Mouse (Mus musculus) kidney, embryonic 15.5 days (tissue): ENCODE data around the gene Lcorl. TPM values are rescaled to one million over a fixed set of nuclear protein-coding genes. Genes with fewer than 3 reads are reported as not detected.

Experiments
- ATAC-seq: fragments of 200-750 bp; cut with Nextera tagmentation; replicated peaks from 2 replicates; pipeline ENCODE4 v1.8.0; 2017; ENCODE audit warnings: moderate TSS enrichment; ENCODE audit not compliant: low FRiP score
- H3K27ac ChIP-seq: fragments of 300-500 bp; sonication (generic); 2 replicates; pipeline ENCODE4 v1.5.1; 2015; ENCODE audit warnings: mild to moderate bottlenecking, inconsistent platforms
- H3K27me3 ChIP-seq: fragments of 300-500 bp; sonication (generic); 2 replicates; pipeline ENCODE4 v1.6.1; 2015; ENCODE audit warnings: inconsistent platforms
- H3K36me3 ChIP-seq: fragments of 300-500 bp; sonication (generic); 2 replicates; pipeline ENCODE4 v1.6.1; 2015; ENCODE audit warnings: inconsistent platforms
- H3K4me1 ChIP-seq: fragments of 300-500 bp; sonication (generic); 2 replicates; pipeline ENCODE4 v1.6.1; 2015; ENCODE audit warnings: inconsistent platforms
- H3K4me2 ChIP-seq: fragments of 300-500 bp; sonication (generic); 2 replicates; pipeline ENCODE4 v1.6.1; 2015; ENCODE audit warnings: moderate library complexity, mild to moderate bottlenecking, inconsistent platforms
- H3K4me3 ChIP-seq: fragments of 300-500 bp; sonication (generic); replicated peaks from 2 replicates; pipeline ENCODE4 v1.5.1; 2015; ENCODE audit warnings: mild to moderate bottlenecking, inconsistent platforms
- H3K9ac ChIP-seq: fragments of 300-500 bp; sonication (generic); 2 replicates; pipeline ENCODE4 v1.6.1; 2015; ENCODE audit warnings: mild to moderate bottlenecking, inconsistent platforms
- H3K9me3 ChIP-seq: fragments of 300-500 bp; sonication (generic); replicated peaks from 2 replicates; pipeline ENCODE4 v1.6.1; 2016; ENCODE audit warnings: inconsistent platforms
- WGBS: fragments of 180-500 bp; shearing (Covaris S2); methylation state at CpG from one replicate; pipeline ENCODE4 v1.1.7; 2015; ENCODE audit warnings: mixed read lengths; 5-methylcytosine and 5-hydroxymethylcytosine counted together
- polyA plus RNA-seq: library from polyadenylated mRNA; unstranded; fragments of >200 nt; fragmentation: Nextera tagmentation; extraction: Ambion mirVana; gene quantifications from 2 replicates; pipeline ENCODE4 v1.2.1, GENCODE M21; 2015

Gene Lcorl
- polyA plus RNA-seq, 1 experiment from 2014 or later, result 26.5 TPM

DNA sequence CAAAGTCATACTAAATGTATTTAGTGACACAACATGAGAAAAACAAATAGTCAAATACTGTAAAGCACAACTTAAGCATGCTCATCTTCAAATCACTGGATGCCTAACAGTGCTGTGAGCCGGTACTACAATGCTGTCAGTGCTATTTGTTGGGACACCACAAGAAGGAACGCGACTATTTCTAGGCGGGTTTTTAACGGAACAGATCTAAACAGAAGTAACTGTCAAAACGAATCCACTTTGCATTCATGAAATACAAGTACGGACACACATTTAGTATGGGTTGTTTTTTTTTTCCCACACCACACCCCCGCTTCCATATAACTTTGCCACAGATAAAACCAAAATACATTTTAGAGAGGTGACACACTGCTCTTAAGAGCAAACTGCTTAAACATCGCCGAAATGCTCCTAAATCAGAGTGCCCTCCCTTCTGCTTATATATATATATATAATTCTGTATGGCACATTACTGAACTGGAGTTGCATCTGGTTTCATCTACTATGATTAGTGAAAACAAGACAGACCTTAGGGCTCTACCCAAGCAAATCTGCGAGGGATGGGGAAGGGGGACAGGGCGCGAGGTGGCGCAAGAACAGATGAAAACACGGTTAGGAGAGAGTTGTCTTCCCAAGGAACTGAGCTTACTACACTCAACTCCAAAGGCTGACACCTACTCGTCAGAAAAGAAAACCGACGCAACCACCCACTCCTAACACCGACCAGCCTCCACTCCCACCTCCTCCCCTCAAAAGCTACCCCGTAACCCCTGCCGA, 1.7 kb downstream of the Lcorl start:
- WGBS, result 18% methylated on average over 21 of the region's 21 CpGs
- Histone ChIP-seq H3K27ac (peak overlapping the region; percentile 99), H3K4me1 (peaks cover 5% of the 10 kb centered on the region; the same call in 1 of the 2 replicates), H3K27me3 (no peaks in the 10 kb centered on the region), H3K9me3 (no peaks in the 10 kb centered on the region), H3K4me2 (peak overlapping the region; percentile 83), H3K9ac (peak overlapping the region; percentile 97), H3K4me3 (peak overlapping the region; percentile 94), H3K36me3 (no peaks in the 10 kb centered on the region)
- peak; percentile 2 for ATAC-seq

DNA sequence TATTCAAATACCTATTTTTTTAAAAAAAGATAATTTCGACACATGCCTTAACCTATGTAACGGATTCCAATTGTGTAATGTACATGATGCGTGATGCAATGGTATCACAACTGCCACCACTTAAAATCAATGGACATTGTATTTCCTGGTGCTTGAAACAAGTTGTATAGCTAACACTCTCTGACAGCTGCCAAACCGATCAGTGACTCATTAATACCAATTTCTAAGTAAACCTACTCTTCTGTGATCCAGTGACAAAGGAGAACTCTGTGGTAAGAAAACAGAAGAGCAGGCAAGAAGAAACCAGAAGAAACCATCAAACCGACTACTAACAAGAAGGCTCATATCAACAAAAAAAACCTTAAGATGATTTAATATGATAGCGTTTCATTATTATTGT, 12.7 kb downstream of the Lcorl start:
- no peaks in the 10 kb centered on the region for H3K9me3 ChIP-seq
- ATAC-seq, result no peak
- H3K27ac ChIP-seq, result no peak overlapping the region
- no peaks in the 10 kb centered on the region for H3K36me3 ChIP-seq
- no peak overlapping the region for H3K4me2 ChIP-seq
- no peak overlapping the region for H3K9ac ChIP-seq
- H3K27me3 ChIP-seq, result no peaks in the 10 kb centered on the region
- no peaks in the 10 kb centered on the region for H3K4me1 ChIP-seq
- 94% methylated on average over 6 of the region's 6 CpGs for WGBS
- no peak overlapping the region for H3K4me3 ChIP-seq

DNA sequence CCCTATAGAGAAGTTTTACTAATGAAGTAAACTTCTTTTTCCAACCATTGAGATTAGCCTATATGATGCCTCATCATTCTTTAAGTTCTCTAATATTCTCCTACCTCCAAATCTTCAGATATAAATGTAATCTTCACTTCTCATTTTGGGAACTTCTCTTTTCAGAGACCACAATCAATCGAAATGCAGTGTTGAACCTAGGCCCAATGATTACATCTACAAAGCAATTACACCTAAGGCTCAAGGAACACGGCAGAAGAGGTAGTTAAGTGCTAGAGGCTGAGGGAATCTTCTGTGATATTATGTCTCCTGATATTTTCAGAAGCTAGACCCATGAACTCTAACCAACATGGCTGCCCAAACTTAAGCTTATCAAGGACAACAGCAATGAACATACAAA, 22.3 kb downstream of the Lcorl start:
- no peak overlapping the region for H3K4me2 ChIP-seq
- WGBS, result 94% methylated on average over 2 of the region's 2 CpGs
- no peak overlapping the region for H3K27ac ChIP-seq
- H3K27me3 ChIP-seq, result no peaks in the 10 kb centered on the region
- H3K4me1 ChIP-seq, result no peaks in the 10 kb centered on the region
- no peak for ATAC-seq
- no peak overlapping the region for H3K4me3 ChIP-seq
- H3K9ac ChIP-seq, result no peak overlapping the region
- H3K36me3 ChIP-seq, result no peaks in the 10 kb centered on the region; the same call in 1 of the 2 replicates
- no peaks in the 10 kb centered on the region for H3K9me3 ChIP-seq

DNA sequence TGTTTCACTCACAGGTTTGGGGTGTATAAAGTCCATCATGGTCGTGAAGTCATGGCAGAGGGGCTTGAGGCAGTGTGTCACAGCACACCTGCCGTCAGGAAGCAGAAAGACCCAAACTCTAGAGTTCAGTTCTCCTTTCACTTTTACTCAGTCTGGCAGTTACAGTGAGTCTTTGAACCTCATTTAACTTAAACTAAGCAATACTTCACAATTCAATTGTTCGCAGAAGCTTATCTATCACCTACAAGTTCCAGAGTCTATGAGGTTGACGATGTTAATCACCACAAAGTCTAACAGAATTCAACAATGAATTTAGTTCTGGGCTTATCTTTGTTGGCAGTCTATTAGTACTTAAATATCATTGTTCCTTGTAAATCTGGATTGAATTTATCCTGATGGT, 45.9 kb downstream of the Lcorl start:
- H3K9ac ChIP-seq, result no peak overlapping the region
- no peak overlapping the region for H3K4me2 ChIP-seq
- no peaks in the 10 kb centered on the region for H3K27me3 ChIP-seq
- WGBS, result 97% methylated on average over 4 of the region's 4 CpGs
- H3K9me3 ChIP-seq, result peaks cover 24% of the 10 kb centered on the region
- no peaks in the 10 kb centered on the region for H3K4me1 ChIP-seq
- no peak overlapping the region for H3K27ac ChIP-seq
- no peak for ATAC-seq
- no peak overlapping the region for H3K4me3 ChIP-seq
- H3K36me3 ChIP-seq, result peaks cover 18% of the 10 kb centered on the region

DNA sequence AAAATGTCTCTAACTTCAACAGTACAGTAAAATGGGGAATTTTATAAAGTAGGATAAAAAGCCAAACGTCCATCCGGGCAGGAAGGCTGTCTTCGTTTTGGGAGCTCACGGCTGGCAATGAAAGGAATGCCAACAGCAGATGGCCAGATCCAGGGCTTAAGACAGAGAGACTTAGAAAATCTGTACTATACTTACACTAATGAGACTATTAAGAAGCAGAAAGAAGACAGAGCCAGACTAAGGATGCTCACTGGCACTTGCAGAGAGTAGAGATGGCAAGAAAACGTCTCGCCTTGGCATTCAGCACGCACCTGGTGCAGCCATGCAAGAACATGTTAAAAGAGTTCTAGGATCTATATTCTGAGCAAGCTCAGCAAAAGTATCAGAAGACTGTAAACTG, 65.6 kb downstream of the Lcorl start:
- no peak overlapping the region for H3K9ac ChIP-seq
- no peaks in the 10 kb centered on the region for H3K4me1 ChIP-seq
- no peak for ATAC-seq
- H3K36me3 ChIP-seq, result 0 out of 2 replicates have a peak, but pooled peaks cover 5% of the 10 kb centered on the region
- no peak overlapping the region for H3K27ac ChIP-seq
- WGBS, result 92% methylated on average over 7 of the region's 7 CpGs
- H3K9me3 ChIP-seq, result no peaks in the 10 kb centered on the region
- no peaks in the 10 kb centered on the region for H3K27me3 ChIP-seq
- no peak overlapping the region for H3K4me3 ChIP-seq
- no peak overlapping the region for H3K4me2 ChIP-seq

DNA sequence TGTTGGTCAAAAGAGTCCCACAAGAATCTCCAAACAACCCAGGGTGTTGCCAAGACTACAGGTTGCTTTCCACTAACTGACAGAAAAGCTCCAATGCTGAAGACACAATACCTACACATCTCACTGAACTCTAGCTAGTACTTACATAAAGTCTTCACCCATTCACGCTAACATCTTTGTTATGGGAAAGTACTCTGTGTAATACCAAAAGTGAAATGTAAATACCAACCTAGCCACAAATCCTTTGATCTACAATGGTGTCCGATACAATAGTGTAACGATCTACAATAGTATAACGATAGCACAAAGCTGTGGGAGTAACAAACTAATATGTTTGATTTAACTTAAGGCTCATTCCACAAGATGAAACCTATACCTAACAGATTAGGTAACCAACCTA, 67.2 kb downstream of the Lcorl start:
- no peaks in the 10 kb centered on the region for H3K9me3 ChIP-seq
- no peak overlapping the region for H3K27ac ChIP-seq
- no peak for ATAC-seq
- H3K9ac ChIP-seq, result no peak overlapping the region
- 92% methylated on average over 4 of the region's 4 CpGs for WGBS
- no peaks in the 10 kb centered on the region for H3K27me3 ChIP-seq
- no peak overlapping the region for H3K4me3 ChIP-seq
- no peaks in the 10 kb centered on the region for H3K4me1 ChIP-seq
- no peak overlapping the region for H3K4me2 ChIP-seq
- H3K36me3 ChIP-seq, result 0 out of 2 replicates have a peak, but pooled peaks cover 5% of the 10 kb centered on the region

DNA sequence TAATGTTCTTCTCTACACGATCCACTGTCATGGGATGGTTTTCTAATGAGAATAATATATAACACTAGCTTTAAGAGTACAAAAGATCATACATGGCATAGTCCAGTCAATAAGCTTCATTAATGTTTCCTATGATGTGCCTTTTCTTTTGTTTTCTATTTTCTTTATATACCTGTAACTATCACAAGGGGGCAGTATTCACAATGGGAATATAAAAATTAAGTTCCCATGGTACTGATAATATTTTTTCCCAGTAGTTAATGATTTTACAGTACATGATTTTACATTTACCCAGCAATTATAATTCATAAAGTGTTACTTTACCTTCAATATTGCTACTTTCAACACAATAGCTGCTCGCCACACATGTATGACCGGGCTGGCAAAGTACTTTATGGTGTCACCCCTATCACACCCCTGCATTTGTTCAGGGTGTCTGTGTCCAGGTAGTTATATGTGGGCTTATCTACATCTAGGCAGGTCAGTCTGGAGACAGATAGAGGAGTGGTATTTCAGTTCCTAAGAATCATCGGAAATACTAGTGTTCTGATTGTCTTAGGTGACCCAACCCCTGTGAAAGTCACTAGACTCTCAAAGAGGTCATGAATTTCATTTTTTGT, 99.8 kb downstream of the Lcorl start:
- Histone ChIP-seq H3K9me3 (no peaks in the 10 kb centered on the region), H3K4me3 (no peak overlapping the region), H3K4me1 (no peaks in the 10 kb centered on the region), H3K4me2 (no peak overlapping the region), H3K27ac (no peak overlapping the region), H3K27me3 (no peaks in the 10 kb centered on the region), H3K36me3 (peaks cover 5% of the 10 kb centered on the region; the same call in 1 of the 2 replicates), H3K9ac (no peak overlapping the region)
- 86% methylated on average over 4 of the region's 4 CpGs for WGBS
- no peak for ATAC-seq

DNA sequence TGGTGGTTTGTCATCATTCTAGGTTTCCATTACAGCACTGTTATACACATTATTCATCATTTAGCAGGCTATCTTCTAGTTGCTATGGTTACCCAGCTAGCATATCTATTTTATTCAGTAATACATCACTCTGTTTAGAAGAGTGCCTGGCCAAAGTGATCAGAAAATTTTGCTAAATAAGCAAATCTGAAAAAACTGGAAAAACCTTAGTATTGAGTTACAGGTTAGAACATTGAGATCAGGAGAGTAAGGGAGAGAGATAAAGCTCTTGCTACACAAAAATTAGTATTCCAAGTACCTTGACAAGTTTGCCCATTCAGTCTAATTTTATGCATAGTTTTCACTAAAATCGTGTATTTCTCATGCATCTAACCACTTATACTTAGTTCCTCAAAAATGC, 119.5 kb downstream of the Lcorl start:
- no peaks in the 10 kb centered on the region for H3K4me1 ChIP-seq
- 82% methylated on average over 1 of the region's 1 CpGs for WGBS
- no peaks in the 10 kb centered on the region for H3K27me3 ChIP-seq
- H3K36me3 ChIP-seq, result peaks cover 27% of the 10 kb centered on the region
- H3K27ac ChIP-seq, result no peak overlapping the region
- H3K4me2 ChIP-seq, result no peak overlapping the region
- no peak overlapping the region for H3K4me3 ChIP-seq
- no peak for ATAC-seq
- no peaks in the 10 kb centered on the region for H3K9me3 ChIP-seq
- H3K9ac ChIP-seq, result no peak overlapping the region

DNA sequence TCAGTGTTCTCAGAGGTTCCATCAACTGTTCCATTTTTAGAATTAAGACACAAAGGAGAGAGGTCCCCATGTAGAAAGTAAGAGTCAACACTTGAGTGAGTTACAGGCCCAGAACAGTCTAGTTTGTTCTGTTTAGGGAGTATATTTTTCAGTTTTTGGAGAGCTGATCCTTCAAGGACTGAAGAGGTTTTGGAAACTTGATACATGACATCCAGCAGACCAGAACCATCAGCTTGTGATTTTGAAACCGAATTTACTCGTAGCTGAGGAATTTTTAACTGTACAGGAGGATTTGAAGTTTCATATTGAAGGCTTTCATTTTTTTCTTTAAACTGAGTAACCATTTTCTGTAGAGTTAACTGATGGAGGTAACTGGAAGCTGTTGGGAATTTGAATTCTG, 123.7 kb downstream of the Lcorl start:
- no peak overlapping the region for H3K9ac ChIP-seq
- no peaks in the 10 kb centered on the region for H3K9me3 ChIP-seq
- no peaks in the 10 kb centered on the region for H3K27me3 ChIP-seq
- WGBS, result 60% methylated on average over 2 of the region's 2 CpGs
- H3K27ac ChIP-seq, result no peak overlapping the region
- no peak for ATAC-seq
- no peak overlapping the region for H3K4me2 ChIP-seq
- H3K36me3 ChIP-seq, result peaks cover 23% of the 10 kb centered on the region
- no peak overlapping the region for H3K4me3 ChIP-seq
- H3K4me1 ChIP-seq, result no peaks in the 10 kb centered on the region

DNA sequence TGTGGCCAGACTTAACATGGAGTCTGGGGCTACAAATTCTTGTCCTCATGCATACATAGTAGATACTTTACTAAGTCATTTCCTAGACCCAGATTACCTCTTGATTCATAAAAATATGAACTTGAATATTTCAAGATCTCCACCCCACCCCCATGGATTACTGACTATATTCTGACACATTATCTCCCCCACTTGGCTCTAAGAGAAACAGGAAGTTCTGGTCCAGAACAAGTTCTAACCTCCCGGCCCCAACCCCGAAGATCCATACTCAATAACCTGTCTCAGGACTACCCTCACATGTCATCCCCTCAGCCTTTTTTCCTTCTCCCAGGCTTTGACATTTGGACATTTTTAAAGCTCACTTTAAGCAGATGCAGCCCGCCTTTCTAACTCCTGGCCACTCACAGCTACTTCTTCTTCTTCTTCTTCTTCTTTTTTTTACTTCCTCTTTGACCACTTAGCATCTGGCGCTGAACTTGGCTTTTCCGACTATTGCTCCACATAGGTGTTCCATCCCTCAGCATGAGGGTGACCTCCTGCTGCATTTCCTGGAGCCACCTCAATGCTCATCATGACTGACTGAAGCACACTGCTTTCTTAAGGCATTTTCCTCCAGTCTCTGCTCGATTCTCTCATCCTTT, 138.4 kb downstream of the Lcorl start:
- ATAC-seq, result no peak
- 91% methylated on average over 6 of the region's 6 CpGs for WGBS
- Histone ChIP-seq H3K27me3 (no peaks in the 10 kb centered on the region), H3K36me3 (no peaks in the 10 kb centered on the region), H3K9me3 (no peaks in the 10 kb centered on the region), H3K4me2 (no peak overlapping the region), H3K4me3 (no peak overlapping the region), H3K9ac (no peak overlapping the region), H3K27ac (no peak overlapping the region), H3K4me1 (no peaks in the 10 kb centered on the region)

DNA sequence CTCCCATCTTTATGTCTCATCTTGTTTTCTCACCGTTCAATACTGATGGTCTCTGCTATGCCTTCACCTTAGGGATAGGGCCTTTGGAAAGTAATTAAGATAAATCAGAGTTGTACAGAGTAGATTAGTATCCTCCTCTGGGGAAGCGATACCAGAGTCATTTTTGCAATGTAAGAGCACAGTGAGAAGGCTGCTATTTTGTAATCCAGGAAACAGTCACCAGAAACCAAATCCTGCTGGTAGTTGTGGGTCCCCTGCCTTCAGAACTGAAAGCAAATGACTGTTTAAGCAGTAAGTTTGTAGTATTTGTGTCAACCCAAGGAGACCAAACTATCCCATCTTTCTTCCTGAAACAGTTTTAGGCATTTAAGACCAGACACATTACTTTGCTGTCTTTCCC, 147.8 kb downstream of the Lcorl start:
- WGBS, result 86% methylated on average over 2 of the region's 2 CpGs

DNA sequence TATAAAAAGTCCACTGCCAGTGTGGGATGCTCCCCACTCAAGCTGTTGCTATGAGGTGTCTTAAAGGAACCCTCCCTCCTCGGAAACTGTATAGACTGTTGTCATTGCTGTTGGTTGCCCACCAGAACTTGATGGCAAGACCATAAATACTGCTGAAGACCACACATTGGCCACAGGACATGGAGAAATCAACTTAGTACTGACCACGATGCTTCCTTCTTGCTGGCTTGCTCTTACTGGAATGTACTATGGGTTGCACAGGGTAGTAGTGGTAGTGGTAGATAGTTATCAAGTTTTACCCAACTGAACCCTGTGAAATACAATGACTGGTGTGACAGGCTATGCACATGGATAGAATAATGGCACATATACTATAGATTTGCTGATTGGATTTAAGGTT, 150.6 kb downstream of the Lcorl start:
- Histone ChIP-seq H3K4me3 (no peak overlapping the region), H3K27ac (no peak overlapping the region), H3K27me3 (no peaks in the 10 kb centered on the region), H3K4me1 (no peaks in the 10 kb centered on the region), H3K4me2 (no peak overlapping the region), H3K9ac (no peak overlapping the region), H3K36me3 (peaks cover 42% of the 10 kb centered on the region), H3K9me3 (no peaks in the 10 kb centered on the region)
- 90% methylated on average over 2 of the region's 2 CpGs for WGBS
- ATAC-seq, result no peak

More for the DNA sequence above, 147.8 kb downstream of the Lcorl start:
- no peak overlapping the region for H3K4me3 ChIP-seq
- no peak overlapping the region for H3K27ac ChIP-seq
- no peaks in the 10 kb centered on the region for H3K27me3 ChIP-seq
- H3K4me1 ChIP-seq, result no peaks in the 10 kb centered on the region
- H3K36me3 ChIP-seq, result peaks cover 32% of the 10 kb centered on the region
- H3K4me2 ChIP-seq, result no peak overlapping the region
- ATAC-seq, result no peak
- no peak overlapping the region for H3K9ac ChIP-seq
- no peaks in the 10 kb centered on the region for H3K9me3 ChIP-seq
